Mouse (Mus musculus): ENCODE measurements at regions not wholly inside any gene's neighbourhood (a gene's known extent, or its start where the extent isn't known, plus 50 kb on each side); places are given as distances from the start of the nearest gene placed in this dataset.

- H3K4me2 ChIP-seq (replicated peaks), result no peak overlapping the region
- ATAC-seq (ENCODE audit: low FRiP score, low read depth), result no peak
- H3K27ac ChIP-seq (replicated peaks), result no peak overlapping the region
- WGBS, result 53% methylated on average over 11 of the region's 11 CpGs
- H3K9me3 ChIP-seq, result no peaks in the 10 kb centered on the region
- no peak overlapping the region for H3K9ac ChIP-seq (replicated peaks)
- H3K4me1 ChIP-seq, result peaks cover 19% of the 10 kb centered on the region
- peaks cover 40% of the 10 kb centered on the region for H3K27me3 ChIP-seq
- no peak overlapping the region for H3K4me3 ChIP-seq
- no peaks in the 10 kb centered on the region for H3K36me3 ChIP-seq
Measured at GRCm38 (mm10) chr14:118318524-118318923, 51.8 kb downstream of the Gm9376 start.

- H3K4me2 ChIP-seq (replicated peaks), result no peak overlapping the region
- no peak overlapping the region for H3K4me3 ChIP-seq
- 78% methylated on average over 4 of the region's 4 CpGs for WGBS
- H3K27me3 ChIP-seq, result peaks cover 55% of the 10 kb centered on the region
- no peaks in the 10 kb centered on the region for H3K9me3 ChIP-seq
- H3K27ac ChIP-seq (replicated peaks), result no peak overlapping the region
- no peak overlapping the region for H3K9ac ChIP-seq (replicated peaks)
- no peak for ATAC-seq (ENCODE audit: low FRiP score, low read depth)
- peaks cover 23% of the 10 kb centered on the region for H3K4me1 ChIP-seq
- no peaks in the 10 kb centered on the region for H3K36me3 ChIP-seq
Measured at GRCm38 (mm10) chr14:118320101-118320500, 53.3 kb downstream of the Gm9376 start.

DNA sequence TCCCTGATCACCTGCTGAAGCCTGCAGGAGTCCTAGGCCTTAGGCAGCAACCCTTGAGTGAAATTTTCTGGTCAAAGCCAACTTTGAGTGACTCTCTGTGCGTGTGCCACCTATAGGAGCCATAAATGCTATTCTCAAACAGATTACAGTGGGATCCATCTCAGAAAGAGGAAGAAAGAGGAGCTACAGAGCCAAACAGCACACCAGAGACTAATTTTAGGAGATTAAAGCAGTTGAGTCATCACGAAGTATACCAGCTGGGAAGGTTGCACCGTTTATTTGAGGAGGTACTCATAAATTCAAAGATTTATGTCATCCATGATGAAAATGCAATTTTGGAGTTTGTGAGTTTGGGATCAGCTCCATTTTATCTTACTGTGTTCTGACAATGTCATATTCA, 54.3 kb downstream of the Gm9376 start:
- H3K36me3 ChIP-seq, result no peaks in the 10 kb centered on the region
- H3K9ac ChIP-seq (replicated peaks), result no peak overlapping the region
- H3K4me2 ChIP-seq (replicated peaks), result no peak overlapping the region
- peaks cover 64% of the 10 kb centered on the region for H3K27me3 ChIP-seq
- peaks cover 23% of the 10 kb centered on the region for H3K4me1 ChIP-seq
- 90% methylated on average over 3 of the region's 3 CpGs for WGBS
- H3K27ac ChIP-seq (replicated peaks), result no peak overlapping the region
- H3K9me3 ChIP-seq, result no peaks in the 10 kb centered on the region
- ATAC-seq (ENCODE audit: low FRiP score, low read depth), result no peak
- no peak overlapping the region for H3K4me3 ChIP-seq

DNA sequence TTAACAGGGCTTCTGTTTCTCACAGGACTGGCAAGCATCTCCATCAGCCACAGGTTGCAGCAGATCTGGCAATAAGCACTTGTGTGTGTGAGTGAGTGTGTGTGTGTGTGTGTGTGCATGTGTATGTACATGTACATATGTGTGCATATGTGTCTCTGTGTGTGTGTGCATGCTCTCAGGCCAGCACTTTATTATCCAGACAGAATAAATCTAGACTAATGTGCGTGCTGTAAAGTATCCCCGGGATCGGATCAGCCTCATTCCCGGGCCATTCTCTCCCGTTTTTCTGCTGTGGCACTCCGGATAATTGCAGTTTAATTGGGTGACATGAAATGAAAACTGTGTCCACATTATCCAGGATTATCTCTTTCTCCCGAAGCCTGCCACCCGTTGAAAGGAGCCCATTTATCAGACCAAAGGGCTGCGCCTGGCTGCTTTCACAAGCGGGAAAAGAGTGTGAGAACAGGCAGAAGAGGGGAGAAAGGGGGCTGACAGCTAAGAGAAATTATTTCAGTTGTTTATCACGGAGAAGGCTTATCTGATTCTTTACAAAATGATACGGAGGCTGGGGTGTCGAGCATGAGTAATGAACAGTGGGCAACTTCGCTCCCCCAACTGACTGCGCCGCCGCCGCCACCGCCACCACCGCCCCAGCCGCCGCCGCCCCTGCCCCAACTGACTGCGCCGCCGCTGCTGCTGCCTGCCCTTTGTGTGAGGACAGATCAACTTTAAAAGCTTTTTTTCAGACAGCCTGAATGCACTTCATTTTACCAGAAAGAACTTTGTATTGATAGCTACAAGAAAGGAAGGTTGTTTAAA, 55.5 kb downstream of the Gm9376 start:
- H3K4me1 ChIP-seq, result peaks cover 23% of the 10 kb centered on the region
- ATAC-seq (ENCODE audit: low FRiP score, low read depth), result peak; percentile 83
- peaks cover 64% of the 10 kb centered on the region for H3K27me3 ChIP-seq
- no peaks in the 10 kb centered on the region for H3K36me3 ChIP-seq
- H3K4me3 ChIP-seq, result peak overlapping the region; percentile 37
- no peaks in the 10 kb centered on the region for H3K9me3 ChIP-seq
- WGBS, result 4% methylated on average over 26 of the region's 26 CpGs
- H3K9ac ChIP-seq (replicated peaks), result peak overlapping the region; percentile 44; the same call in 1 of the 2 replicates
- peak overlapping the region; percentile 70 for H3K27ac ChIP-seq (replicated peaks)
- H3K4me2 ChIP-seq (replicated peaks), result peak overlapping the region; percentile 54

- Histone ChIP-seq H3K9me3 (no peaks in the 10 kb centered on the region), H3K4me2 (replicated peaks) (peak overlapping the region; percentile 54), H3K4me1 (peaks cover 21% of the 10 kb centered on the region), H3K36me3 (no peaks in the 10 kb centered on the region), H3K27ac (replicated peaks) (peak overlapping the region; percentile 70), H3K27me3 (peaks cover 59% of the 10 kb centered on the region), H3K4me3 (peak overlapping the region; percentile 37), H3K9ac (replicated peaks) (no peak overlapping the region)
- peak; percentile 77 for ATAC-seq (ENCODE audit: low FRiP score, low read depth)
- WGBS, result 4% methylated on average over 11 of the region's 11 CpGs
Measured at GRCm38 (mm10) chr14:118322865-118323264, 56.1 kb downstream of the Gm9376 start.

DNA sequence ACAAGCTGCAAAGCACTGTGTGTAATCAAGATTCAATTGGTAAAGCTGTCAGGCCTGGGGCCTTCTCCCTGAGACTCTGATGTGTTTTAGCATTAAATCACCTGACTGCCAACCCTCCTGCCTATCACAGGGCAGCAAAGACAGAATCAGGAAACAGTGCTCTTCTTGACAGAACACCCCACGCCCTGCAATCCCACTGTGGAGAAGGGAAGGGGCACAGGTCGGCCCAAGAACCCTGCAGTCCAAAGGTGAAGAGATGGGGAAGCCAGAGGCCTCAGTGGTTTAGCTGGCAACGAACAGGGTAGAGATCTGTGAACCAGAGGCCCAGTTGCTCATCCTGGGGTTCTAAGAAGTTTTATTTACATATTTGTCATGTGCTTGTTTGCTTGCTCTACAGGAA, 71.3 kb downstream of the Gm9376 start:
- Histone ChIP-seq H3K36me3 (no peaks in the 10 kb centered on the region), H3K4me1 (no peaks in the 10 kb centered on the region), H3K9ac (replicated peaks) (no peak overlapping the region), H3K9me3 (no peaks in the 10 kb centered on the region), H3K27me3 (no peaks in the 10 kb centered on the region), H3K4me2 (replicated peaks) (no peak overlapping the region), H3K4me3 (no peak overlapping the region), H3K27ac (replicated peaks) (no peak overlapping the region)
- 90% methylated on average over 3 of the region's 3 CpGs for WGBS
- ATAC-seq (ENCODE audit: low FRiP score, low read depth), result no peak

GRCm38 (mm10) chr14:118362931-118363330, 96.2 kb downstream of the Gm9376 start:
- no peaks in the 10 kb centered on the region for H3K36me3 ChIP-seq
- H3K9ac ChIP-seq (replicated peaks), result no peak overlapping the region
- ATAC-seq (ENCODE audit: low FRiP score, low read depth), result no peak
- H3K4me1 ChIP-seq, result peaks cover 16% of the 10 kb centered on the region
- H3K9me3 ChIP-seq, result no peaks in the 10 kb centered on the region
- H3K27me3 ChIP-seq, result peaks cover 3% of the 10 kb centered on the region; the same call in 1 of the 2 replicates
- H3K4me2 ChIP-seq (replicated peaks), result no peak overlapping the region
- H3K27ac ChIP-seq (replicated peaks), result no peak overlapping the region
- H3K4me3 ChIP-seq, result no peak overlapping the region
- 72% methylated on average over 11 of the region's 11 CpGs for WGBS

DNA sequence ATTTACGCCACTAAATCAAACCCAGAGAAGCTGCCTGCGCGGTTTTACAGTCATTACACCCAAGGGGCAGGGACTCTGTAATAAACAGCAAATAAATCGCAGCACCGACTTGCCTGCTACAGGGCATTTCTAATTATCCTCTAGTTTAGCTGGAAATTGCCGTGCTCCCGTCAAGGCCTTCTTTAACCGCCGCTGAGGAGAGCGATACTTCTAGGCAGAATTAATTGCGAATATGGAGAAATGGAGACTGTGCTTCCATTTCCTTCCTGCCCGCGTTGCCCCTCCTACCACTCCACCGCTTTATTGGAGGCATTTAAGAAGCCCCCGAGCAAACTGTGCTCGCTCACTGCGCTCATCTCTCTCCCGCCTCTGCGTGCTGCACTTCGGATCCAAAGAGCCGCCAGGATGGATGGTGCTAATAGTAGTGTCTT, 96.6 kb downstream of the Gm9376 start:
- H3K36me3 ChIP-seq, result no peaks in the 10 kb centered on the region
- H3K4me3 ChIP-seq, result no peak overlapping the region
- H3K4me2 ChIP-seq (replicated peaks), result no peak overlapping the region
- peaks cover 4% of the 10 kb centered on the region; the same call in 1 of the 2 replicates for H3K27me3 ChIP-seq
- 76% methylated on average over 21 of the region's 21 CpGs for WGBS
- peaks cover 21% of the 10 kb centered on the region for H3K4me1 ChIP-seq
- H3K9ac ChIP-seq (replicated peaks), result no peak overlapping the region
- no peak for ATAC-seq (ENCODE audit: low FRiP score, low read depth)
- no peak overlapping the region for H3K27ac ChIP-seq (replicated peaks)
- no peaks in the 10 kb centered on the region for H3K9me3 ChIP-seq

GRCm38 (mm10) chr14:118366522-118366921, 99.8 kb downstream of the Gm9376 start:
- no peak for ATAC-seq (ENCODE audit: low FRiP score, low read depth)
- no peak overlapping the region for H3K27ac ChIP-seq (replicated peaks)
- no peak overlapping the region for H3K9ac ChIP-seq (replicated peaks)
- H3K27me3 ChIP-seq, result peaks cover 31% of the 10 kb centered on the region
- H3K36me3 ChIP-seq, result no peaks in the 10 kb centered on the region
- H3K4me1 ChIP-seq, result peaks cover 36% of the 10 kb centered on the region
- no peaks in the 10 kb centered on the region for H3K9me3 ChIP-seq
- no peak overlapping the region for H3K4me3 ChIP-seq
- no peak overlapping the region for H3K4me2 ChIP-seq (replicated peaks)
- WGBS, result 44% methylated on average over 4 of the region's 4 CpGs

DNA sequence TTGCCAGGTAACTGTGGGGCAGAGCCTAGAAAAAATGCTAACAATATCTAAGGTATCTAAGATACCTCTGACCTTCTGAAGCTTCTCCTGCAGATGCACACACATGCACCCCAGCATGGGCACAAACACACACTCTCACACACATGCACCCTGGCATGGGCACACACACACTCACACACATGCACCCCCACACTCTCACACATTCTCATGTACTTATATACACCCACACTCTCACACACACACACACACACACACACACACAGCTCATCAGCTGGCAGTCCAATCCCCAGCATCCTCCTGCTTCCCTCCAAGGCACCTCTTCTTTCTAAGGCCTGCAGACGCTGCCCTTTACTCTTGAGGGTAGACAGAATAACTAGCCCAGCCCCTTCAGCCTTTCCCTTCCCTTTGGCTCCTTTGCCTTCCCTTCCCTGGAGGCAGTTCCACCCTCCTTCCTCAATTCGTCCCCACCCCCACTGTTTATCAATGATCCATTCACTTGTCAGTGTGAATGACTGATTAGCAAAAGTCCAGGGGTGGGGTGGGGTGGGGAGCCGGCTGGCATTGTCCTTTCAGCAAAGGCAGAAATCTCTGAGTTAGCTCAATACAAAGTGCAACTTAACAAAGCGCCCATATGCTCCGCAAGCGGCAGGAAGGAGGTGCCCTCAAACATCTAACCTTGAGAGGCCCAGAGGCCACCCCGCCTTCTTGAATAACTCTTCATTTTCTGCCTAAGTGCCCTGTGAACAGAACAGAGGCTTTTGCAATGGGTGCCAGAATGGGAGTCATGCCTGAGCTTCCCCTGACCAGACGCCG, 102.1 kb downstream of the Gm9376 start:
- H3K27ac ChIP-seq (replicated peaks), result no peak overlapping the region
- no peak overlapping the region for H3K4me3 ChIP-seq
- no peaks in the 10 kb centered on the region for H3K36me3 ChIP-seq
- peak overlapping the region; percentile 36 for H3K4me2 ChIP-seq (replicated peaks)
- H3K9me3 ChIP-seq, result no peaks in the 10 kb centered on the region
- 10% methylated on average over 9 of the region's 9 CpGs for WGBS
- H3K9ac ChIP-seq (replicated peaks), result 0 out of 2 replicates have a peak overlapping the region, but pooled peaks have one; percentile 11
- H3K4me1 ChIP-seq, result peaks cover 36% of the 10 kb centered on the region
- H3K27me3 ChIP-seq, result peaks cover 33% of the 10 kb centered on the region
- peak; percentile 70 for ATAC-seq (ENCODE audit: low FRiP score, low read depth)

DNA sequence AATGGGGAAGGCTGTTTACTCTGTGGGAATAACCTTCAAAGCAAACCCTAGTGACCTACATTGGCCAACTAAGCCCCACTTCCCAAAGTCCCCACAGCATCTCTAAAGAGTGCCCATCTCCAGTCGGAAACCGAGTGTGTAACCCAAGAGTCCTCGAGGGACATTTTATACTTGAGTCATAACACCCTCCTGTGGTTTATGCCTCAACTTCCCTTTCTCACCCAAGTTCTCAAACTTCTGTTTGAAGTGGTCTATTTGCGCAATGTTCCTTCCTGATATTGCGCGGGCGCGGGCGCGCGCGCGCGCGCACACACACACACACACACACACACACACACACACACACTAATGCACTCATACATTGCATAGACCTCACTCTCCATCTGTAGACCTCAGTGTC, 104.6 kb downstream of the Gm9376 start:
- no peak for ATAC-seq (ENCODE audit: low FRiP score, low read depth)
- Histone ChIP-seq H3K27me3 (peaks cover 33% of the 10 kb centered on the region), H3K4me1 (peaks cover 36% of the 10 kb centered on the region), H3K4me3 (no peak overlapping the region), H3K4me2 (replicated peaks) (no peak overlapping the region), H3K9me3 (no peaks in the 10 kb centered on the region), H3K27ac (replicated peaks) (no peak overlapping the region), H3K9ac (replicated peaks) (no peak overlapping the region), H3K36me3 (no peaks in the 10 kb centered on the region)
- WGBS, result 98% methylated on average over 15 of the region's 15 CpGs

Measured in midbrain, embryonic 12.5 days (tissue).